Mouse (Mus musculus) stomach, embryonic 14.5 days (tissue): ENCODE results near the gene Bend4. TPM values are rescaled to one million over a fixed set of nuclear protein-coding genes. Genes with fewer than 3 reads are reported as not detected.

ENCODE experiments used
- ATAC-seq: fragments of 200-750 bp; cut with Nextera tagmentation; 2 replicates; pipeline ENCODE4 v1.8.0; 2017; ENCODE audit warnings: low read depth, moderate TSS enrichment; ENCODE audit not compliant: insufficient number of reproducible peaks, insufficient read depth, low FRiP score
- H3K27ac ChIP-seq: fragments of 300-500 bp; sonication (generic); 2 replicates; pipeline ENCODE4 v1.5.1; 2014; ENCODE audit warnings: mild to moderate bottlenecking, low read length, moderate library complexity, mixed read lengths
- H3K27me3 ChIP-seq: fragments of 300-500 bp; sonication (generic); 2 replicates; pipeline ENCODE4 v1.6.1; 2014; ENCODE audit warnings: low read length, control low read depth, mixed read lengths; ENCODE audit not compliant: control insufficient read depth, insufficient read depth
- H3K36me3 ChIP-seq: fragments of 300-500 bp; sonication (generic); 2 replicates; pipeline ENCODE4 v1.6.1; 2014; ENCODE audit warnings: mild to moderate bottlenecking, control low read depth, low read length, moderate library complexity, mixed read lengths; ENCODE audit not compliant: control insufficient read depth, insufficient read depth
- H3K4me1 ChIP-seq: fragments of 300-500 bp; sonication (generic); 2 replicates; pipeline ENCODE4 v1.6.1; 2014; ENCODE audit warnings: low read length, control low read depth, mixed read lengths; ENCODE audit not compliant: control insufficient read depth, insufficient read depth
- H3K4me2 ChIP-seq: fragments of 300-500 bp; sonication (generic); replicated peaks from 2 replicates; pipeline ENCODE4 v1.6.1; 2014; ENCODE audit warnings: low read depth, low read length, control low read depth
- H3K4me3 ChIP-seq: fragments of 300-500 bp; sonication (generic); 2 replicates; pipeline ENCODE4 v1.5.1; 2014; ENCODE audit warnings: low read depth, low read length, control low read depth
- H3K9ac ChIP-seq: fragments of 300-500 bp; sonication (generic); replicated peaks from 2 replicates; pipeline ENCODE4 v1.6.1; 2014; ENCODE audit warnings: low read depth, mild to moderate bottlenecking, control low read depth, low read length, moderate library complexity, mixed read lengths
- H3K9me3 ChIP-seq: fragments of 300-500 bp; sonication (generic); 2 replicates; pipeline ENCODE4 v1.6.1; 2016; ENCODE audit warnings: low read depth, low read length, control low read depth; ENCODE audit not compliant: control insufficient read depth
- WGBS: fragments of 180-500 bp; shearing (Covaris S2); extraction: QIAGEN DNeasy Blood & Tissue Kit; methylation state at CpG from one replicate; pipeline ENCODE4 v1.1.7; 2014; 5-methylcytosine and 5-hydroxymethylcytosine counted together
- polyA plus RNA-seq: library from polyadenylated mRNA; unstranded; fragments of >200 nt; fragmentation: Nextera tagmentation; extraction: Ambion mirVana; gene quantifications from 2 replicates; pipeline ENCODE4 v1.2.1, GENCODE M21; 2014

Bend4 gene
- polyA plus RNA-seq, 1 experiment from 2014 or later: 4.9 TPM

GRCm38 (mm10) chr5:67426478-67427442, 1.4 kb downstream of the Bend4 start:
- Histone ChIP-seq H3K4me3 (peak overlapping the region; percentile 65), H3K27ac (no peak overlapping the region), H3K9me3 (no peaks in the 10 kb centered on the region), H3K4me2 (peak overlapping the region; percentile 81), H3K36me3 (no peaks in the 10 kb centered on the region), H3K9ac (peak overlapping the region; percentile 42; the same call in 1 of the 2 replicates), H3K27me3 (0 out of 2 replicates have a peak, but pooled peaks cover 9% of the 10 kb centered on the region), H3K4me1 (no peaks in the 10 kb centered on the region; the same call in 1 of the 2 replicates)
- WGBS: under 1% methylated on average over 108 of the region's 121 CpGs
- ATAC-seq: peak; percentile 44

- H3K36me3 ChIP-seq: no peaks in the 10 kb centered on the region
- H3K27ac ChIP-seq: no peak overlapping the region
- peak overlapping the region; percentile 81 for H3K4me2 ChIP-seq
- no peak overlapping the region for H3K9ac ChIP-seq
- no peaks in the 10 kb centered on the region; the same call in 1 of the 2 replicates for H3K4me1 ChIP-seq
- H3K27me3 ChIP-seq: 0 out of 2 replicates have a peak, but pooled peaks cover 9% of the 10 kb centered on the region
- ATAC-seq: no peak
- peak overlapping the region; percentile 65; the same call in 1 of the 2 replicates for H3K4me3 ChIP-seq
- H3K9me3 ChIP-seq: no peaks in the 10 kb centered on the region
- WGBS: 28% methylated on average over 5 of the region's 5 CpGs
These were observed 2.1 kb downstream of the Bend4 start for GRCm38 (mm10) chr5:67426011-67426410.

GRCm38 (mm10) chr5:67424636-67425035, 3.5 kb downstream of the Bend4 start:
- WGBS: 36% methylated on average over 3 of the region's 3 CpGs
- Histone ChIP-seq H3K9me3 (no peaks in the 10 kb centered on the region), H3K9ac (no peak overlapping the region), H3K27me3 (0 out of 2 replicates have a peak, but pooled peaks cover 9% of the 10 kb centered on the region), H3K4me3 (no peak overlapping the region), H3K27ac (no peak overlapping the region), H3K4me1 (no peaks in the 10 kb centered on the region; the same call in 1 of the 2 replicates), H3K4me2 (no peak overlapping the region), H3K36me3 (no peaks in the 10 kb centered on the region)
- no peak for ATAC-seq

GRCm38 (mm10) chr5:67423963-67424362, 4.1 kb downstream of the Bend4 start:
- no peak overlapping the region for H3K4me3 ChIP-seq
- H3K9ac ChIP-seq: no peak overlapping the region
- no peaks in the 10 kb centered on the region for H3K36me3 ChIP-seq
- H3K27me3 ChIP-seq: 0 out of 2 replicates have a peak, but pooled peaks cover 9% of the 10 kb centered on the region
- WGBS: 79% methylated on average over 2 of the region's 2 CpGs
- no peak overlapping the region for H3K4me2 ChIP-seq
- H3K9me3 ChIP-seq: no peaks in the 10 kb centered on the region
- no peak for ATAC-seq
- no peaks in the 10 kb centered on the region; the same call in 1 of the 2 replicates for H3K4me1 ChIP-seq
- H3K27ac ChIP-seq: no peak overlapping the region

- 0 out of 2 replicates have a peak, but pooled peaks cover 9% of the 10 kb centered on the region for H3K27me3 ChIP-seq
- no peaks in the 10 kb centered on the region for H3K9me3 ChIP-seq
- H3K4me1 ChIP-seq: no peaks in the 10 kb centered on the region; the same call in 1 of the 2 replicates
- 72% methylated on average over 9 of the region's 9 CpGs for WGBS
- no peak overlapping the region for H3K4me3 ChIP-seq
- H3K9ac ChIP-seq: no peak overlapping the region
- no peak overlapping the region for H3K4me2 ChIP-seq
- no peaks in the 10 kb centered on the region for H3K36me3 ChIP-seq
- no peak for ATAC-seq
- no peak overlapping the region for H3K27ac ChIP-seq
These were observed 4.8 kb downstream of the Bend4 start for GRCm38 (mm10) chr5:67423326-67423725.

- ATAC-seq: no peak
- Histone ChIP-seq H3K4me2 (no peak overlapping the region), H3K27ac (no peak overlapping the region), H3K9ac (no peak overlapping the region), H3K36me3 (no peaks in the 10 kb centered on the region), H3K9me3 (no peaks in the 10 kb centered on the region), H3K4me1 (no peaks in the 10 kb centered on the region), H3K4me3 (no peak overlapping the region), H3K27me3 (no peaks in the 10 kb centered on the region)
- WGBS: 59% methylated on average over 4 of the region's 4 CpGs
These were observed 8.7 kb downstream of the Bend4 start for GRCm38 (mm10) chr5:67419407-67419806.

GRCm38 (mm10) chr5:67411475-67411874, 16.6 kb downstream of the Bend4 start:
- WGBS: 77% methylated on average over 7 of the region's 7 CpGs

GRCm38 (mm10) chr5:67410426-67410825, 17.7 kb downstream of the Bend4 start:
- Histone ChIP-seq H3K4me3 (no peak overlapping the region), H3K4me1 (peaks cover 9% of the 10 kb centered on the region), H3K27me3 (no peaks in the 10 kb centered on the region), H3K9me3 (no peaks in the 10 kb centered on the region), H3K9ac (no peak overlapping the region), H3K27ac (no peak overlapping the region), H3K36me3 (no peaks in the 10 kb centered on the region), H3K4me2 (no peak overlapping the region)
- ATAC-seq: peak; percentile 67; the same call in 1 of the 2 replicates
- WGBS: 16% methylated on average over 4 of the region's 4 CpGs

More at GRCm38 (mm10) chr5:67411475-67411874, 16.6 kb downstream of the Bend4 start:
- no peak overlapping the region for H3K4me3 ChIP-seq
- H3K4me2 ChIP-seq: no peak overlapping the region
- no peaks in the 10 kb centered on the region for H3K36me3 ChIP-seq
- no peak for ATAC-seq
- H3K27ac ChIP-seq: no peak overlapping the region
- no peaks in the 10 kb centered on the region for H3K9me3 ChIP-seq
- no peak overlapping the region for H3K9ac ChIP-seq
- H3K4me1 ChIP-seq: peaks cover 9% of the 10 kb centered on the region
- no peaks in the 10 kb centered on the region for H3K27me3 ChIP-seq
